Mouse (Mus musculus) CH12.LX (cell line): ENCODE results near the gene Ttyh2. TPM values are rescaled to one million over a fixed set of nuclear protein-coding genes. Genes with fewer than 3 reads are reported as not detected.
A peak's percentile ranks its signal among the peaks of the same experiment; 100 is the strongest.

Experiments
- DNase-seq: peaks from one replicate; pipeline ENCODE4 v3.0.0-alpha.2; 2013; ENCODE audit errors: extremely low read depth
- H3K27ac ChIP-seq: 2 replicates; pipeline ENCODE4 v1.5.1; 2012; ENCODE audit warnings: low read depth, mild to moderate bottlenecking, control low read depth, moderate library complexity; ENCODE audit not compliant: insufficient read depth
- H3K27me3 ChIP-seq: replicated peaks from 2 replicates; pipeline ENCODE3; 2012; ENCODE audit warnings: inconsistent platforms
- H3K36me3 ChIP-seq, 2 experiments: replicated peaks in 1 of 2; 2 replicates each; pipeline versions ENCODE3 to v1.6.1; 2012; ENCODE audit warnings: inconsistent platforms in 1 of 2, low read length in 1 of 2, mild to moderate bottlenecking in 1 of 2, mixed read lengths in 1 of 2, moderate library complexity in 1 of 2; ENCODE audit not compliant: control insufficient read depth in 1 of 2, insufficient read depth in 1 of 2
- H3K4me1 ChIP-seq, 2 experiments: 2 replicates each; pipeline ENCODE4 v1.6.1; 2012; ENCODE audit warnings: inconsistent platforms in 1 of 2, moderate library complexity in 1 of 2; ENCODE audit not compliant: insufficient read depth in 2 of 2, control insufficient read depth in 1 of 2
- H3K4me2 ChIP-seq: 2 replicates; pipeline ENCODE4 v1.6.1; 2012; ENCODE audit warnings: low read depth, mild to moderate bottlenecking, control low read depth; ENCODE audit not compliant: poor library complexity, insufficient read depth, severe bottlenecking
- H3K4me3 ChIP-seq, 3 experiments: fragments of 150-350 bp in 1 of 3; sonication (generic) in 1 of 3; replicated peaks in 1 of 3; 2 replicates each; pipeline versions ENCODE3 to v1.5.1; 2011 to 2012; ENCODE audit warnings: low read depth in 2 of 3, low read length in 2 of 3, mild to moderate bottlenecking in 2 of 3, moderate library complexity in 2 of 3, control low read depth in 1 of 3, improper control_type of control experiment in 1 of 3, inconsistent platforms in 1 of 3, mixed read lengths in 1 of 3; ENCODE audit not compliant: poor library complexity in 1 of 3
- H3K79me2 ChIP-seq: replicated peaks from 2 replicates; pipeline ENCODE4 v1.6.1; 2012; ENCODE audit warnings: mild to moderate bottlenecking, moderate library complexity; ENCODE audit not compliant: control insufficient read depth, poor library complexity, insufficient read depth, severe bottlenecking; ENCODE audit errors: extremely low read depth
- H3K9ac ChIP-seq: 2 replicates; pipeline ENCODE4 v1.6.1; 2012; ENCODE audit warnings: low read depth, mild to moderate bottlenecking, control low read depth, moderate library complexity; ENCODE audit not compliant: insufficient read depth
- H3K9me3 ChIP-seq: replicated peaks from 2 replicates; pipeline ENCODE3; 2012; ENCODE audit warnings: low read length, inconsistent platforms, mixed read lengths
- CTCF ChIP-seq, 2 experiments: IDR thresholded peaks in 1 of 2; conservative IDR thresholded peaks in 1 of 2; 2 replicates each; pipeline ENCODE4 v1.5.1; 2011 to 2012; ENCODE audit warnings: low read depth in 2 of 2, low read length in 2 of 2, improper control_type of control experiment in 1 of 2, inconsistent platforms in 1 of 2, mild to moderate bottlenecking in 1 of 2, moderate library complexity in 1 of 2
- E2F4 ChIP-seq: IDR thresholded peaks from 2 replicates; pipeline ENCODE4 v1.6.1; 2011; ENCODE audit warnings: low read depth, low read length, improper control_type of control experiment; ENCODE audit not compliant: insufficient replicate concordance
- GABPA ChIP-seq: IDR thresholded peaks from 2 replicates; pipeline ENCODE4 v1.6.1; 2012; ENCODE audit warnings: low read depth, low read length, improper control_type of control experiment, inconsistent platforms; ENCODE audit not compliant: insufficient replicate concordance
- IRF4 ChIP-seq: IDR thresholded peaks from 2 replicates; pipeline ENCODE4 v1.6.1; 2014; ENCODE audit warnings: low read depth, mild to moderate bottlenecking, inconsistent platforms, low read length, improper control_type of control experiment
- JUND ChIP-seq: conservative IDR thresholded peaks from 2 replicates; pipeline ENCODE4 v1.6.1; 2011; ENCODE audit warnings: low read depth, low read length, improper control_type of control experiment
- KAT2A ChIP-seq: IDR thresholded peaks from 2 replicates; pipeline ENCODE4 v1.6.1; 2012; ENCODE audit warnings: low read length, improper control_type of control experiment, inconsistent platforms; ENCODE audit not compliant: insufficient replicate concordance
- MAX ChIP-seq: IDR thresholded peaks from 2 replicates; pipeline ENCODE4 v1.6.1; 2011; ENCODE audit warnings: low read length, improper control_type of control experiment
- MEF2A ChIP-seq: IDR thresholded peaks from 2 replicates; pipeline ENCODE4 v1.6.1; 2014; ENCODE audit warnings: low read depth, mild to moderate bottlenecking, inconsistent platforms, low read length, improper control_type of control experiment, borderline replicate concordance
- MXI1 ChIP-seq: IDR thresholded peaks from 2 replicates; pipeline ENCODE4 v1.6.1; 2011; ENCODE audit warnings: mild to moderate bottlenecking, low read depth, low read length, improper control_type of control experiment
- MYC ChIP-seq: IDR thresholded peaks from 2 replicates; pipeline ENCODE4 v1.6.1; 2011; ENCODE audit warnings: low read depth, mild to moderate bottlenecking, improper control_type of control experiment, low read length
- POLR2AphosphoS2 ChIP-seq: IDR thresholded peaks from 2 replicates; pipeline ENCODE4 v1.6.1; 2011; ENCODE audit warnings: low read depth, low read length, improper control_type of control experiment
- RAD21 ChIP-seq: IDR thresholded peaks from 2 replicates; pipeline ENCODE4 v1.6.1; 2011; ENCODE audit warnings: low read depth, mild to moderate bottlenecking, low read length, improper control_type of control experiment, moderate library complexity
- SIN3A ChIP-seq: IDR thresholded peaks from 2 replicates; pipeline ENCODE4 v1.6.1; 2012; ENCODE audit warnings: low read length, improper control_type of control experiment, inconsistent platforms
- TBP ChIP-seq: conservative IDR thresholded peaks from 2 replicates; pipeline ENCODE4 v1.6.1; 2011; ENCODE audit warnings: low read depth, low read length, improper control_type of control experiment
- UBTF ChIP-seq: IDR thresholded peaks from 2 replicates; pipeline ENCODE4 v1.6.1; 2012; ENCODE audit warnings: low read depth, mild to moderate bottlenecking, inconsistent platforms, low read length, improper control_type of control experiment, moderate library complexity
- ZC3H11A ChIP-seq: IDR thresholded peaks from 2 replicates; pipeline ENCODE4 v1.6.1; 2012; ENCODE audit warnings: low read depth, mild to moderate bottlenecking, inconsistent platforms, low read length, improper control_type of control experiment
- ZKSCAN1 ChIP-seq: IDR thresholded peaks from 2 replicates; pipeline ENCODE4 v1.6.1; 2012; ENCODE audit warnings: low read depth, inconsistent platforms, low read length, improper control_type of control experiment, borderline replicate concordance
- ZMIZ1 ChIP-seq: IDR thresholded peaks from 2 replicates; pipeline ENCODE4 v1.6.1; 2012; ENCODE audit warnings: low read depth, mild to moderate bottlenecking, inconsistent platforms, low read length, improper control_type of control experiment
- ZNF384 ChIP-seq: IDR thresholded peaks from 2 replicates; pipeline ENCODE4 v1.6.1; 2012; ENCODE audit warnings: low read depth, low read length, improper control_type of control experiment, inconsistent platforms
- dilution Hi-C: fragments of 300-500 bp; cut with MboI; formaldehyde crosslinking; loops from 2 replicates; pipeline ENCODE4 v1.14.3; 2020; ENCODE audit warnings: low sequenced_read_pairs; ENCODE audit not compliant: extremely low pct_unique_long_range_greater_than_20kb, extremely low pct_ligation_motif_present
- in situ Hi-C: fragments of 300-500 bp; cut with MboI; formaldehyde crosslinking; loops from 3 replicates; pipeline ENCODE4 v1.14.3; 2019; ENCODE audit warnings: low sequenced_read_pairs, low pct_ligation_motif_present, low pct_unique_long_range_greater_than_20kb, mixed read lengths
- polyA plus RNA-seq: library from polyadenylated mRNA; unstranded; fragments of >175 nt; gene quantifications from 2 replicates; pipeline ENCODE4 v1.2.1, GENCODE M21; 2012; ENCODE audit warnings: low read depth; ENCODE audit not compliant: insufficient read length
- total RNA-seq, 2 experiments: library from RNA; depleted of rRNA; stranded (reverse); fragments of 300-350 nt in 1 of 2; fragments of >200 nt in 1 of 2; gene quantifications; 2 replicates each; pipeline ENCODE4 v1.2.3; 2012 to 2014

Ttyh2 gene
- total and polyA plus RNA-seq, 3 experiments: 0.82 to 2.4 (median 1.4) TPM

DNA sequence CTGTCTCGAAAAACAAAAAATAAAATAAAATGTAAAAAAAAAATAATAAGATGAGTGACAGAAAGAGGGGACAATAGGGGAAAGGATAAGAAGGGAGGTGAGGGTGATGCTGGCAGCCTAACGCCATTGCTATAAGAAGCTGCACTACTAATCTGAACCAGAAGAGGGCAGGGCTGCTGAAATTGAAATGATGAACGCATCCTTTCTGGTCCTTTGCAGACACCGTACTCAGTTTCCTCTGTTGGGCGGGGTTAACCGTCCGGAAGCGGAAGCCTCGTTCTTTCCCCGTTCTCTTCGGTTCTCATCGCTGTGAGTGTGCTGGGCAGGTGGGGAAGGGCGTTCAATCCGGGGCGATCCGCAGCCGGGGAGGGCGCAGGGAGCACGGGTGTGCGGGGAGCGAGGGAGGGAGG lies 6.9 kb upstream of the Ttyh2 start, which contains the start of gene Rpl38 (continued):
- TF ChIP-seq ZKSCAN1 (no peak), ZNF384 (peak; percentile 38; the same call in 1 of the 2 replicates), ZMIZ1 (peak; percentile 91), E2F4 (no peak), MEF2A (peak; percentile 80; the same call in 1 of the 2 replicates), ZC3H11A (no peak)
- TF ChIP-seq, all 38 proteins: peak for 23

DNA sequence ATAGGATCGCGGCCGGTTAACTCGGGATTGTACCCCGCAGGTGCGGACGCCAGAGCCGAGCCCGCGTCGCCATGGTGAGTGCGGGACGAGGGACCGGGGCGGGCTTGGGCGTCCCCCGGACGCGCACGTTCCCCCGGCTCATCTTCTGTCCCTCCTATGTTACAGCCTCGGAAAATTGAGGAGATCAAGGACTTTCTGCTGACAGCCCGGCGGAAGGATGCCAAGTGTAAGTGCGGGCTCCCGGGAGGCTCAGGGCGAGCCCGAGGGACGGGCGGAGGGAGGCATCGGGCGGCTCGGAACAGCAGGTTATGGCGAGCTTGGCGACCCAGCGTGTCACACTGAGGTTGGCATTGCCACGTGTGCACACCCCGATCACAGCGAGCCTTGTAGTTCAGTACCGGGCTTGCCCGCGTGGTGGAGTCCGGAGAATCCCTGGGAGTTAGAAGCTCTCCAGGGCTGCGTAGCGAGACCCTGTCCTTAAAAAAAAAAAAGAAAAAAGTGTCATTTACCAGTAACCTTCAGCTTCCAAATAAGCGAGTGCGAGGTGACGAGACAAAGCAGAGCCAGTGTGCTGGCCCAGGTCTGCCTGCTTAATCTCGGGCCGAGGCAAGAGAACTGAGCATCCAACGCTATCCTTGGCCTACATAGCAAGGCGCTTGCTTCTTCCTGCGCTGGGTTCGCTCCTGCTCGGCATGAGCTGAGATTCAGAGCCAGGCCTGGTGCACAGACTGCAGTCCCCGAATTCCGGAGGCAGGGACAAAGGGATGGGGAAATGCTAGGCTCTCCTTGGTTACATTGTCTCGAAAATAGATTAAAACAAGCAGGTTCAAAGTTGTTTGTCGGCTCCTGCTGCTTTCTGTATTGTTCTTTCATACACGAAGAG lies 6.2 kb upstream of the Ttyh2 start:
- H3K4me3 ChIP-seq: peak overlapping the region; percentile 76 to 97 (median 78)
- H3K4me1 ChIP-seq: peaks cover 12 to 48% of the 10 kb centered on the region in 2 experiments
- peak; percentile 86 for DNase-seq
- H3K27me3 ChIP-seq: peaks cover 24% of the 10 kb centered on the region
- TF ChIP-seq MYC (peak; percentile 94), MAX (peak; percentile 95), ZKSCAN1 (no peak), POLR2AphosphoS2 (peak; percentile 10; the same call in 1 of the 2 replicates), ZNF384 (no peak), KAT2A (no peak), RAD21 (no peak), ZMIZ1 (peak; percentile 13; the same call in 1 of the 2 replicates), GABPA (no peak), IRF4 (no peak), MXI1 (peak; percentile 96), JUND (no peak), CTCF (conservative IDR thresholded peaks at IDR 0.05 in 1 of 2, IDR thresholded peaks at IDR 0.05 in 1 of 2; ENCODE audit: low read depth in 2 of 2, low read length in 2 of 2) (peak; percentile 15 to 30; a peak in 1 of 4 replicates), SIN3A (no peak), UBTF (peak; percentile 32; the same call in 1 of the 2 replicates), E2F4 (no peak), TBP (no peak)
- TF ChIP-seq, all 38 proteins: peak for 7
- H3K9ac ChIP-seq: peak overlapping the region; percentile 91
- H3K4me2 ChIP-seq: peak overlapping the region; percentile 92
- no peaks in the 10 kb centered on the region for H3K9me3 ChIP-seq
- H3K36me3 ChIP-seq: peaks cover 44 to 49% of the 10 kb centered on the region in 2 experiments
- in situ Hi-C loops (loop anchor here (25.0 kb wide), 1 partner anchor 957 kb away; the partner anchor contains the start of gene Cpsf4l), dilution Hi-C loops (no loop called here)
- H3K79me2 ChIP-seq: peaks cover 32% of the 10 kb centered on the region
- H3K27ac ChIP-seq: peak overlapping the region; percentile 46
